Comparison of ENCODE assay signal across 10 mouse cellular contexts in the genomic region with DNA sequence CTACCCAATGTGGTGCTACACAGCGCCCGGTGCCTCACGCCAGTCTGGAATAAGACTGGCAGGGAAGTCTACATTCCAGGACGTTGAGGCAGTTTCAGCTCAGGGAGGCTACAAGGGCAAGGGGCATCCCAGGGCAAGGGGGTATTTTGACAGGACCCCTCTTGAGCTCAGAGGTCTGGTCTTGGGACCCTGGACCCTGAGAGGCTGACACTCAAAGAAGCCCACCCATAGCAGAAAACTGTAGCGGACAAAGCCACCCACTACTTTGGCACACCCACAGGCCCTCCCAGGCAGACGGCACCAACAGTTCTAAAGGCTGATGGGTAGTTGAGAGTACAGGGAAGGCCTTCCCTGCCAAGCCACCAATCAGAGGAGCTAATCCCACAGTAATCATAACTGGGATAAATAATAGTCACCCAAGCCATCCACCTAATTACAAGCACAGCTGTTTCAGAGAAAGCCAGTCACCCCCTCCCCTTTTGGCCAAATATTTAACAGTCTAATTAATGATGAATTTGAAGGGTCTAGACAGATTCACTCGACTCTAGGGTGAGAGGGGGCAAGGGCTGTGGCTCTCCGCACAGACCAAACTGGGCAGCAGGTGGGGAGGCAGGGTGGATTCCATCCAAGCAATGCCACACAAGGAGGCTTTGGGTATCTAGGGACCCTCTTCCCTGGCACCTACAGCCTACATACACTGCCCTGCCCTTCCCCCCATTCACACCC. TPM values are rescaled to one million over a fixed set of nuclear protein-coding genes. Genes with fewer than 3 reads are reported as not detected.
DNase-seq lines count a peak whose midpoint lies in the region; ATAC-seq and TF ChIP-seq lines count a peak whose summit lies in the region.
"Had no signal": no experiment of that assay in that cellular context is flagged by ENCODE, and none has a peak within 500 bp of the region (broad histone marks: within the 10 kb centered on the region; RNA-seq: fewer than 3 reads in every experiment).

No protein-coding gene starts in this region.

- peaks cover 14% of the 10 kb centered on the region for H3K36me3 ChIP-seq in kidney, embryonic 16.5 days (ENCODE audit: insufficient read depth, low read length)
- no peaks in the 10 kb centered on the region for H3K36me3 ChIP-seq in kidney, adult 2 months (ENCODE audit: control insufficient read depth, insufficient read depth, low read length)
- H3K36me3 ChIP-seq in embryonic facial prominence, embryonic 13.5 days = peaks cover 33% of the 10 kb centered on the region
- H3K36me3 ChIP-seq in hindbrain, embryonic 15.5 days = peaks cover 19% of the 10 kb centered on the region
- peaks cover 12% of the 10 kb centered on the region; the same call in 1 of the 2 replicates for H3K36me3 ChIP-seq in neural tube, embryonic 14.5 days (ENCODE audit: control insufficient read depth, insufficient read depth, low read length)
- H3K36me3 ChIP-seq: liver, embryonic 15.5 days had no signal

- DNase-seq in kidney, adult 2 months = no peak
- DNase-seq in right cerebral cortex, postnatal 25 days = no peak
- DNase-seq in right cerebral cortex, postnatal 36 days (ENCODE audit: low spot score in 2 of 2) = no peak
- DNase-seq in right cerebral cortex, adult 18-20 months = no peak
- DNase-seq: spleen, adult 18-20 months had no signal

- TF ChIP-seq CTCF in kidney, adult 2 months (conservative IDR thresholded peaks at IDR 0.05; ENCODE audit: insufficient read depth, insufficient read length, low read depth, low read length) = no peak

- no peak overlapping the region for H3K27ac ChIP-seq in kidney, embryonic 16.5 days (ENCODE audit: low read length)
- H3K27ac ChIP-seq in kidney, adult 2 months (ENCODE audit: insufficient read depth, low read depth, low read length) = no peak overlapping the region
- H3K27ac ChIP-seq in embryonic facial prominence, embryonic 13.5 days = 0 out of 2 replicates have a peak overlapping the region, but pooled peaks have one; percentile 81
- H3K27ac ChIP-seq in hindbrain, embryonic 15.5 days (replicated peaks) = peak overlapping the region; percentile 77
- H3K27ac ChIP-seq in neural tube, embryonic 14.5 days (ENCODE audit: low read depth, low read length) = no peak overlapping the region; the same call in 1 of the 2 replicates
- H3K27ac ChIP-seq: liver, embryonic 15.5 days had no signal

- peaks cover 31% of the 10 kb centered on the region for H3K4me1 ChIP-seq in kidney, embryonic 16.5 days (ENCODE audit: insufficient read depth, low read length)
- H3K4me1 ChIP-seq in kidney, adult 2 months (ENCODE audit: control insufficient read depth, insufficient read depth, low read length) = peaks cover 24% of the 10 kb centered on the region
- H3K4me1 ChIP-seq in embryonic facial prominence, embryonic 13.5 days = peaks cover 59% of the 10 kb centered on the region
- H3K4me1 ChIP-seq in hindbrain, embryonic 15.5 days (replicated peaks) = peaks cover 70% of the 10 kb centered on the region
- H3K4me1 ChIP-seq in neural tube, embryonic 14.5 days (ENCODE audit: control insufficient read depth, insufficient read depth, low read length) = peaks cover 36% of the 10 kb centered on the region

- H3K9ac ChIP-seq in kidney, embryonic 16.5 days (replicated peaks; ENCODE audit: low read length) = no peak overlapping the region; the same call in 1 of the 2 replicates
- H3K9ac ChIP-seq in embryonic facial prominence, embryonic 13.5 days = peak overlapping the region; percentile 82
- peak overlapping the region; percentile 87 for H3K9ac ChIP-seq in hindbrain, embryonic 15.5 days
- H3K9ac ChIP-seq in neural tube, embryonic 14.5 days (replicated peaks; ENCODE audit: low read depth, low read length) = peak overlapping the region; percentile 88
- H3K9ac ChIP-seq: liver, embryonic 15.5 days had no signal

- peak overlapping the region; percentile 85 for H3K4me2 ChIP-seq in kidney, embryonic 16.5 days (replicated peaks; ENCODE audit: low read depth, low read length)
- peak overlapping the region; percentile 79 for H3K4me2 ChIP-seq in embryonic facial prominence, embryonic 13.5 days
- H3K4me2 ChIP-seq in hindbrain, embryonic 15.5 days = peak overlapping the region; percentile 91
- H3K4me2 ChIP-seq in neural tube, embryonic 14.5 days (ENCODE audit: low read depth, low read length) = peak overlapping the region; percentile 84

- ATAC-seq in kidney, embryonic 16.5 days (ENCODE audit: low FRiP score, low TSS enrichment) = no peak
- ATAC-seq in embryonic facial prominence, embryonic 13.5 days (ENCODE audit: insufficient number of reproducible peaks, insufficient read depth, low FRiP score, low TSS enrichment, low read depth) = no peak
- ATAC-seq in hindbrain, embryonic 15.5 days (ENCODE audit: low FRiP score, low read depth) = 0 out of 2 replicates have a peak, but pooled peaks have one; percentile 2
- 0 out of 2 replicates have a peak, but pooled peaks have one; percentile 1 for ATAC-seq in neural tube, embryonic 14.5 days (ENCODE audit: low read depth)

- peak overlapping the region; percentile 64; the same call in 1 of the 2 replicates for H3K4me3 ChIP-seq in kidney, embryonic 16.5 days (ENCODE audit: low read length)
- no peak overlapping the region for H3K4me3 ChIP-seq in kidney, adult 2 months (ENCODE audit: insufficient read depth, low read depth, low read length)
- H3K4me3 ChIP-seq in embryonic facial prominence, embryonic 13.5 days = peak overlapping the region; percentile 68
- H3K4me3 ChIP-seq in hindbrain, embryonic 15.5 days = peak overlapping the region; percentile 77
- peak overlapping the region; percentile 74 for H3K4me3 ChIP-seq in neural tube, embryonic 14.5 days (ENCODE audit: low read depth, low read length)

- no peaks in the 10 kb centered on the region for H3K27me3 ChIP-seq in kidney, embryonic 16.5 days (ENCODE audit: insufficient read depth, low read length)
- no peaks in the 10 kb centered on the region for H3K27me3 ChIP-seq in kidney, adult 2 months (replicated peaks; ENCODE audit: control insufficient read depth, insufficient read depth, low read length)
- H3K27me3 ChIP-seq in embryonic facial prominence, embryonic 13.5 days = no peaks in the 10 kb centered on the region
- no peaks in the 10 kb centered on the region for H3K27me3 ChIP-seq in hindbrain, embryonic 15.5 days
- H3K27me3 ChIP-seq in neural tube, embryonic 14.5 days (ENCODE audit: control insufficient read depth, insufficient read depth, low read length) = no peaks in the 10 kb centered on the region

- 71% methylated on average over 8 of the region's 8 CpGs for WGBS in kidney, embryonic 16.5 days
- WGBS in kidney, adult 2 months = 72% methylated on average over 8 of the region's 8 CpGs
- 79% methylated on average over 8 of the region's 8 CpGs for WGBS in embryonic facial prominence, embryonic 13.5 days
- WGBS in hindbrain, embryonic 15.5 days = 62% methylated on average over 8 of the region's 8 CpGs
- WGBS in neural tube, embryonic 14.5 days = 68% methylated on average over 8 of the region's 8 CpGs

- H3K9me3 ChIP-seq in kidney, embryonic 16.5 days (ENCODE audit: low read length) = no peaks in the 10 kb centered on the region
- no peaks in the 10 kb centered on the region for H3K9me3 ChIP-seq in embryonic facial prominence, embryonic 13.5 days
- no peaks in the 10 kb centered on the region for H3K9me3 ChIP-seq in hindbrain, embryonic 15.5 days
- H3K9me3 ChIP-seq in neural tube, embryonic 14.5 days (ENCODE audit: control insufficient read depth, low read length) = no peaks in the 10 kb centered on the region
- H3K9me3 ChIP-seq: liver, embryonic 15.5 days had no signal

- no peak for TF ChIP-seq POLR2A in kidney, adult 2 months (IDR thresholded peaks at IDR 0.05; ENCODE audit: low read depth, low read length)

RNA-seq across cellular contexts. Expression of a gene that starts 15.2 kb away (rescaled TPM):
- polyA plus RNA-seq in kidney, embryonic 16.5 days (2015; fragmentation: Nextera tagmentation; extraction: Ambion mirVana) = 37.0 and 37.6 TPM in 2 replicates
- 37.6 and 46.4 TPM in 2 replicates for polyA plus RNA-seq in kidney, adult 2 months (2012; rRNA removed)
- 37.9 and 38.0 TPM in 2 replicates for polyA plus RNA-seq in embryonic facial prominence, embryonic 13.5 days (2015; fragmentation: Nextera tagmentation; extraction: Ambion mirVana)
- 46.4 and 46.8 TPM in 2 replicates for polyA plus RNA-seq in hindbrain, embryonic 15.5 days (2015; fragmentation: Nextera tagmentation; extraction: Ambion mirVana)
- polyA plus RNA-seq in neural tube, embryonic 14.5 days (2014; fragmentation: Nextera tagmentation; extraction: Ambion mirVana) = 38.8 and 45.5 TPM in 2 replicates

RNA-seq across cellular contexts. Expression of a gene that starts 46.8 kb away (rescaled TPM):
- 0.17 TPM in 1 of 2 replicates, not detected in the other for polyA plus RNA-seq in kidney, embryonic 16.5 days (2015; fragmentation: Nextera tagmentation; extraction: Ambion mirVana)
- polyA plus RNA-seq in kidney, adult 2 months (2012; rRNA removed) = 32.2 and 34.4 TPM in 2 replicates
- 0.73 TPM in 1 of 2 replicates, not detected in the other for polyA plus RNA-seq in embryonic facial prominence, embryonic 13.5 days (2015; fragmentation: Nextera tagmentation; extraction: Ambion mirVana)
- not detected in 2 replicates for polyA plus RNA-seq in hindbrain, embryonic 15.5 days (2015; fragmentation: Nextera tagmentation; extraction: Ambion mirVana)
- not detected in 2 replicates for polyA plus RNA-seq in neural tube, embryonic 14.5 days (2014; fragmentation: Nextera tagmentation; extraction: Ambion mirVana)
- polyA plus RNA-seq: liver, embryonic 15.5 days had no signal

RNA-seq across cellular contexts. Expression of a gene that starts 47.9 kb away (rescaled TPM):
- polyA plus RNA-seq in kidney, embryonic 16.5 days (2015; fragmentation: Nextera tagmentation; extraction: Ambion mirVana) = 217 and 219 TPM in 2 replicates
- polyA plus RNA-seq in kidney, adult 2 months (2012; rRNA removed) = 42.3 and 50.9 TPM in 2 replicates
- 192 and 213 TPM in 2 replicates for polyA plus RNA-seq in embryonic facial prominence, embryonic 13.5 days (2015; fragmentation: Nextera tagmentation; extraction: Ambion mirVana)
- polyA plus RNA-seq in hindbrain, embryonic 15.5 days (2015; fragmentation: Nextera tagmentation; extraction: Ambion mirVana) = 130 and 135 TPM in 2 replicates
- polyA plus RNA-seq in neural tube, embryonic 14.5 days (2014; fragmentation: Nextera tagmentation; extraction: Ambion mirVana) = 153 and 177 TPM in 2 replicates

RNA-seq across cellular contexts. Expression of a gene that starts 47.9 kb away (rescaled TPM):
- 100 and 111 TPM in 2 replicates for polyA plus RNA-seq in kidney, embryonic 16.5 days (2015; fragmentation: Nextera tagmentation; extraction: Ambion mirVana)
- polyA plus RNA-seq in kidney, adult 2 months (2012; rRNA removed) = 51.0 and 58.8 TPM in 2 replicates
- 137 and 149 TPM in 2 replicates for polyA plus RNA-seq in embryonic facial prominence, embryonic 13.5 days (2015; fragmentation: Nextera tagmentation; extraction: Ambion mirVana)
- polyA plus RNA-seq in hindbrain, embryonic 15.5 days (2015; fragmentation: Nextera tagmentation; extraction: Ambion mirVana) = 153 and 158 TPM in 2 replicates
- 160 and 170 TPM in 2 replicates for polyA plus RNA-seq in neural tube, embryonic 14.5 days (2014; fragmentation: Nextera tagmentation; extraction: Ambion mirVana)

Comparison
In these comparisons a context has a peak if more than half of its experiments do, and no peak if none do; other contexts are left out.
1. RNA of a gene that starts 46.8 kb away (polyA plus RNA-seq): 32.2 to 34.4 TPM in kidney, adult 2 months; 0.17 TPM in kidney, embryonic 16.5 days, 0.73 TPM in embryonic facial prominence, embryonic 13.5 days, not detected in hindbrain, embryonic 15.5 days and not detected in neural tube, embryonic 14.5 days; every median in the first group is over 10 times any median in the second.
2. ATAC-seq: peak in hindbrain, embryonic 15.5 days (single experiment) and neural tube, embryonic 14.5 days (single experiment); none in kidney, embryonic 16.5 days (single experiment) and embryonic facial prominence, embryonic 13.5 days (single experiment).
3. H3K27ac ChIP-seq: peak in embryonic facial prominence, embryonic 13.5 days (single experiment) and hindbrain, embryonic 15.5 days (single experiment); none in kidney, embryonic 16.5 days (single experiment), kidney, adult 2 months (single experiment) and neural tube, embryonic 14.5 days (single experiment).
4. Peak in every context shown above with its lines, with median percentiles within 50 percentile points of each other: H3K4me2 ChIP-seq.